Mouse (Mus musculus) hematopoietic multipotent progenitor cell, adult 10-12 weeks (in vitro differentiated cells): ENCODE measurements around the gene Olfr478. TPM values are rescaled to one million over a fixed set of nuclear protein-coding genes. Genes with fewer than 3 reads are reported as not detected.

Source experiments
- polyA plus RNA-seq: library from polyadenylated mRNA; stranded (reverse); fragments of >175 nt; gene quantifications from 2 replicates; pipeline ENCODE4 v1.2.3, GENCODE M21; 2012; ENCODE audit warnings: low replicate concordance

The Olfr478 gene
- polyA plus RNA-seq, result not detected in 2 replicates

GRCm38 (mm10) chr7:108033889-108034288 lies at the start of gene Olfr478:
Gene Olfr478 (minus strand): TSS chr7:108033989.

GRCm38 (mm10) chr7:108079555-108079954 lies 45.8 kb upstream of the Olfr478 start, which contains the start of gene Olfr481:
Gene Olfr481 (plus strand): TSS chr7:108079855.

GRCm38 (mm10) chr7:108067246-108067645 lies 33.5 kb upstream of the Olfr478 start, which contains the start of gene Olfr480:
Gene Olfr480 (minus strand): TSS chr7:108067346.

GRCm38 (mm10) chr7:108050393-108050792 lies 16.6 kb upstream of the Olfr478 start, which contains the start of gene Olfr479:
Gene Olfr479 (plus strand): TSS chr7:108050693.

GRCm38 (mm10) chr7:107986393-107986792 lies 47.4 kb downstream of the Olfr478 start, which contains the start of gene Olfr477:
Gene Olfr477 (plus strand): TSS chr7:107986693.

Other genes starting within 250 kb of the Olfr478 start
- not detected in 2 replicates for gene Ovch2, start 232.8 kb downstream of the Olfr478 start, polyA plus RNA-seq
- gene Olfr467, start 221.7 kb downstream of the Olfr478 start, polyA plus RNA-seq, result not detected in 2 replicates
- not detected in 2 replicates for gene Olfr469, start 208.4 kb downstream of the Olfr478 start, polyA plus RNA-seq
- not detected in 2 replicates for gene Olfr470, start 186.5 kb downstream of the Olfr478 start, polyA plus RNA-seq
- gene Olfr472, start 136.1 kb downstream of the Olfr478 start, polyA plus RNA-seq, result not detected in 2 replicates
- gene Olfr473, start 103.5 kb downstream of the Olfr478 start, polyA plus RNA-seq, result not detected in 2 replicates
- not detected in 2 replicates for gene Olfr474, start 79.3 kb downstream of the Olfr478 start, polyA plus RNA-seq
- gene Olfr476, start 69.2 kb downstream of the Olfr478 start, polyA plus RNA-seq, result not detected in 2 replicates
- gene Olfr477, start 47.3 kb downstream of the Olfr478 start, polyA plus RNA-seq, result not detected in 2 replicates
- gene Olfr479, start 16.7 kb upstream of the Olfr478 start, polyA plus RNA-seq, result not detected in 2 replicates
- gene Olfr480, start 33.4 kb upstream of the Olfr478 start, polyA plus RNA-seq, result not detected in 2 replicates
- gene Olfr481, start 45.9 kb upstream of the Olfr478 start, polyA plus RNA-seq, result not detected in 2 replicates
- not detected in 2 replicates for gene Olfr482, start 63.6 kb upstream of the Olfr478 start, polyA plus RNA-seq
- not detected in 2 replicates for gene Olfr483, start 66.9 kb upstream of the Olfr478 start, polyA plus RNA-seq
- not detected in 2 replicates for gene Olfr484, start 93.5 kb upstream of the Olfr478 start, polyA plus RNA-seq
- not detected in 2 replicates for gene Olfr485, start 125.9 kb upstream of the Olfr478 start, polyA plus RNA-seq
- gene Olfr486, start 138.8 kb upstream of the Olfr478 start, polyA plus RNA-seq, result not detected in 2 replicates
- not detected in 2 replicates for gene Olfr487, start 180.6 kb upstream of the Olfr478 start, polyA plus RNA-seq
- not detected in 2 replicates for gene Olfr488, start 224.4 kb upstream of the Olfr478 start, polyA plus RNA-seq